Mouse (Mus musculus) liver, embryonic 14.5 days (tissue): Measurements from ENCODE around the gene Cdh18. TPM values are rescaled to one million over a fixed set of nuclear protein-coding genes. Genes with fewer than 3 reads are reported as not detected.
"Not testable (repeated sequence)": the region's sequence is repeated elsewhere in the genome, so short reads cannot be mapped to it uniquely, and the experiment has no call there.

Experiments
- ATAC-seq: fragments of 200-750 bp; cut with Nextera tagmentation; 2 replicates; pipeline ENCODE4 v1.8.0; 2017; ENCODE audit warnings: moderate number of reproducible peaks, mild to moderate bottlenecking, moderate library complexity; ENCODE audit not compliant: insufficient read depth
- DNase-seq, 3 experiments: peaks; one replicate each; pipeline ENCODE4 v3.0.0-alpha.2; 2012 to 2013; ENCODE audit warnings: low read depth in 3 of 3, low spot score in 3 of 3
- H3K27ac ChIP-seq: fragments of 300-500 bp; sonication (generic); 2 replicates; pipeline ENCODE4 v1.5.1; 2014; ENCODE audit warnings: moderate library complexity, mild to moderate bottlenecking, control low read depth, inconsistent platforms
- H3K27me3 ChIP-seq: fragments of 300-500 bp; sonication (generic); 2 replicates; pipeline ENCODE4 v1.6.1; 2014; ENCODE audit warnings: mild to moderate bottlenecking, low read length, moderate library complexity; ENCODE audit not compliant: control insufficient read depth, insufficient read depth
- H3K36me3 ChIP-seq: fragments of 300-500 bp; sonication (generic); replicated peaks from 2 replicates; pipeline ENCODE4 v1.6.1; 2014; ENCODE audit warnings: low read depth; ENCODE audit not compliant: control insufficient read depth, insufficient read depth
- H3K4me1 ChIP-seq, 2 experiments: fragments of 200-500 bp in 1 of 2; fragments of 300-500 bp in 1 of 2; sonication (generic) in 1 of 2; replicated peaks; 2 replicates each; pipeline ENCODE4 v1.6.1; 2012 to 2014; ENCODE audit warnings: antibody characterized with exemption in 1 of 2, inconsistent platforms in 1 of 2, low read length in 1 of 2; ENCODE audit not compliant: control insufficient read depth in 2 of 2, insufficient read depth in 2 of 2
- H3K4me2 ChIP-seq: fragments of 300-500 bp; sonication (generic); 2 replicates; pipeline ENCODE4 v1.6.1; 2014; ENCODE audit warnings: low read depth, mild to moderate bottlenecking, control low read depth, moderate library complexity
- H3K4me3 ChIP-seq, 2 experiments: fragments of 200-500 bp in 1 of 2; fragments of 300-500 bp in 1 of 2; sonication (generic) in 1 of 2; 2 replicates each; pipeline ENCODE4 v1.5.1; 2012 to 2014; ENCODE audit warnings: low read depth in 2 of 2, low read length in 2 of 2, mild to moderate bottlenecking in 2 of 2, control low read depth in 1 of 2, inconsistent platforms in 1 of 2, moderate library complexity in 1 of 2; ENCODE audit not compliant: insufficient read depth in 1 of 2
- H3K9ac ChIP-seq: fragments of 300-500 bp; sonication (generic); replicated peaks from 2 replicates; pipeline ENCODE4 v1.6.1; 2014; ENCODE audit warnings: mild to moderate bottlenecking, control low read depth, moderate library complexity
- H3K9me3 ChIP-seq: fragments of 300-500 bp; sonication (generic); 2 replicates; pipeline ENCODE4 v1.6.1; 2016; ENCODE audit warnings: low read length, mixed read lengths; ENCODE audit not compliant: control insufficient read depth
- CTCF ChIP-seq: IDR thresholded peaks from 2 replicates; pipeline ENCODE4 v1.5.1; 2016; ENCODE audit warnings: antibody characterized with exemption, low read depth, control low read depth
- EP300 ChIP-seq: IDR thresholded peaks from 2 replicates; pipeline ENCODE4 v1.6.1; 2016; ENCODE audit warnings: antibody characterized with exemption, low read depth
- WGBS: fragments of 180-500 bp; shearing (Covaris S2); extraction: QIAGEN DNeasy Blood & Tissue Kit; methylation state at CpG from one replicate; pipeline ENCODE4 v1.1.7; 2014; ENCODE audit not compliant: insufficient replicate concordance; 5-methylcytosine and 5-hydroxymethylcytosine counted together
- polyA plus RNA-seq, 2 experiments: library from polyadenylated mRNA; depleted of rRNA in 1 of 2; stranded (reverse) in 1 of 2; unstranded in 1 of 2; fragments of >200 nt; fragmentation: Nextera tagmentation in 1 of 2; extraction: Ambion mirVana in 1 of 2; gene quantifications; 2 replicates each; pipeline versions ENCODE4 v1.2.1 to v1.2.3; 2012 to 2014

The Cdh18 gene
- polyA plus RNA-seq, 2 experiments: 0.08 TPM; not detected in 1

DNA sequence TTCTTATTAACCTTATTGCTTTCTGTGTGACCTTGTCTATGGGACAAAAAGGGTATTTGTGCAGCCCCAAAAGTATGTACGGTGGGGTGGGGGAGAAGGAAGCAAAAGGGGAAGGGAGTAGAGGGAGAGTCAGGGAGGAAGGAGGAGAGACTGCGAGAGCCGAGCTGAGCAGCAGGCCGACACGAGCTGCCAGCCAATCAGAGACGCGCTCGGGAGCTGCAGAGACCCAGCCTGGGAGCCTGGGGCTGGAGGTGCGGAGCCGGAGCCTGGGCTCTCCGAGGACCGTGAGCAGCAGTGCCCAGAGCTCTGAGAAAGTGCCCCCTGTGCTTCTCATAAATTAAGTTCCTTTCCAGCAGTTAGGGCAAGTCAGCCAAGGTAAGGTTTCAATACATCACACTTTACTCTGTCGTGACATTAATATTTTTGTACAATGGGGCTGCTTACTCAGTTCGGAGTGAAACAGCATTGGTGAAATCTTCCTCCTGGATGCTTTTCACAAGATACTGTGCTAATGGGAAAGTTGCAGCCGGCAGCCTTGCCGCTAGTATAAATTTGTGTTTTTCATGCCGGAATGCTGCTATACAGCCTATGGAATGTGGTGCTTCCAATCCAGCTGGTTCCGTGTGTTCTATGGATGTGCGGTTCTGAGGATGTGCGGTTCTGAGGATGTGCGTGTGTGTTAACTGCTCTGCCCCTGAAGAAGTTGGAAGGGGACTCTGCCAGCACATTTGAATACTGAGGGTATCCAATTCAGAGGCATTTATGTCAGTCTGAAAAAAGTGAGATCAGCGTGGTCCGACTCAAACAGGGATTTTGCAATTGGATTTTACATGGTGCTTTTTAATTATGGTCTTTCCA is 487.6 kb downstream of the Cdh18 start:
- 9% methylated on average over 23 of the region's 23 CpGs for WGBS

DNA sequence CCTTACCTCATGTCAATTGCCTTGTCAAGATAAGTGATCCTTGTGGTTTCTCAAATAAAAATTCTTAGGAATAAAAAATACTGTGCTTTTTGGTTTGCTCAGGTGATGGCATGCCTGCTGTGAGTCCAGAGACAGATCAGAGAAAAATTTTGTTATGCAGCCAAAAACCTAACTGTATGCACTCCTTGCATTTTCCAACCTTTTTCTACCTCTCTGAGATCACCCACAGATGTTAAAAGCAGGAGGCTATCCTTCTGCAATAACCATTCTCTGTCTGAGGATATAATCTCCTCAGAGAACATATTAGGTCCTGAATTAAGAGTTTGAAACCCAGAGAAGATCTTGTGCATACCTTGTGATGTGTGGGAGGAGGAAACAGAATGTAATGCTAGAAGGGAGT is 488.7 kb downstream of the Cdh18 start:
- ATAC-seq: no peak
- H3K9ac ChIP-seq: no peak overlapping the region
- no peak overlapping the region for H3K4me2 ChIP-seq
- no peak for TF ChIP-seq EP300
- no peak for TF ChIP-seq CTCF
- H3K4me1 ChIP-seq: no peaks in the 10 kb centered on the region
- no peaks in the 10 kb centered on the region for H3K36me3 ChIP-seq
- no peak overlapping the region for H3K27ac ChIP-seq
- no peak overlapping the region for H3K4me3 ChIP-seq
- no peaks in the 10 kb centered on the region for H3K9me3 ChIP-seq
- DNase-seq: no peak
- H3K27me3 ChIP-seq: no peaks in the 10 kb centered on the region

More for the DNA sequence above, 487.6 kb downstream of the Cdh18 start:
- Histone ChIP-seq H3K9me3 (no peaks in the 10 kb centered on the region), H3K27ac (no peak overlapping the region), H3K4me2 (peak overlapping the region; percentile 32), H3K9ac (no peak overlapping the region), H3K36me3 (no peaks in the 10 kb centered on the region), H3K4me3 (no peak overlapping the region), H3K4me1 (no peaks in the 10 kb centered on the region), H3K27me3 (no peaks in the 10 kb centered on the region)
- no peak for TF ChIP-seq CTCF
- TF ChIP-seq EP300: no peak
- ATAC-seq (0 out of 2 replicates have a peak, but pooled peaks have one; percentile 33), DNase-seq (no peak)

GRCm38 (mm10) chr15:23046127-23046785 is 497.4 kb downstream of the Cdh18 start:
- Histone ChIP-seq H3K4me3 (no peak overlapping the region), H3K27ac (no peak overlapping the region), H3K4me1 (no peaks in the 10 kb centered on the region), H3K9ac (no peak overlapping the region), H3K36me3 (no peaks in the 10 kb centered on the region), H3K4me2 (no peak overlapping the region), H3K27me3 (no peaks in the 10 kb centered on the region), H3K9me3 (no peaks in the 10 kb centered on the region)
- 46% methylated on average over 4 of the region's 4 CpGs for WGBS
- DNase-seq: no peak
- TF ChIP-seq EP300: no peak
- no peak for TF ChIP-seq CTCF
- no peak for ATAC-seq

GRCm38 (mm10) chr15:23052006-23052405 is 503.2 kb downstream of the Cdh18 start:
- TF ChIP-seq EP300: no peak
- no peak for TF ChIP-seq CTCF
- Histone ChIP-seq H3K27ac (no peak overlapping the region), H3K4me3 (no peak overlapping the region), H3K4me2 (no peak overlapping the region), H3K9ac (no peak overlapping the region), H3K27me3 (no peaks in the 10 kb centered on the region), H3K36me3 (no peaks in the 10 kb centered on the region), H3K9me3 (no peaks in the 10 kb centered on the region), H3K4me1 (no peaks in the 10 kb centered on the region)
- no peak for ATAC-seq
- WGBS: 48% methylated on average over 2 of the region's 2 CpGs
- DNase-seq: no peak

GRCm38 (mm10) chr15:23085326-23085725 is 536.5 kb downstream of the Cdh18 start:
- not testable (repeated sequence) for H3K27ac ChIP-seq, H3K9me3 ChIP-seq, ATAC-seq, H3K4me1 ChIP-seq, H3K36me3 ChIP-seq, H3K4me3 ChIP-seq, H3K27me3 ChIP-seq, H3K4me2 ChIP-seq, H3K9ac ChIP-seq, DNase-seq
- WGBS: 52% methylated on average over 1 of the region's 1 CpGs
